Mouse (Mus musculus): ENCODE data around the gene Ptn.

DNA sequence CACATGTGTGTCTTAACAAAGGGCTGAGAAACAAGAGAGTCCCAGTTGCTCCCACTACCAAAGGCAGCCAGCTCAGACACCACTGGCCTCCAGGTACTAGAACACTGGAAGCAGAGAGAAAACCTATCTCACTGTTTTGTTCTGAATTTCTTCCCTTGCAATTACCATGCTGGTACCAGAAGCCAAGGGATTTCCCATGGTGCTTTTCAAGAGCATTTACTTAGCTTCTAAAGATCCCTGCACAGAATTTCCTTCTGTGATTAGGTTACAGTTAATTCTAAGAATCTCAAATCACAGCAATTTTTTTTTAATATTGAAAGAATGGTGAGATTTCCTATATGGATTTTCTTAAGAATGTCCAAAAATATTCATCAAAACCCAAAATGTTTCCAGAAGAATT lies 31.2 kb upstream of the Ptn start:
- TF ChIP-seq E2F4 (IDR thresholded peaks at IDR 0.05; ENCODE audit: insufficient replicate concordance, low read depth, low read length): no peak
- no peak for TF ChIP-seq POLR2A (IDR thresholded peaks at IDR 0.05; ENCODE audit: low read depth, low read length)
- no peak for TF ChIP-seq ZC3H11A (IDR thresholded peaks at IDR 0.05; ENCODE audit: low read depth, low read length)
